Mouse (Mus musculus) Patski (cell line): ENCODE results near the gene Rec114. TPM values are rescaled to one million over a fixed set of nuclear protein-coding genes. Genes with fewer than 3 reads are reported as not detected.

Experiments used
- ATAC-seq: fragments of 100-300 bp; one replicate; pipeline ENCODE4 v1.8.0; 2021
- CTCF ChIA-PET: fragments of 350-600 bp; sonication (Branson Sonifier 250); formaldehyde crosslinking; loops from one replicate; lab custom pipeline; 2022; ENCODE audit warnings: inconsistent platforms; lab: Charles Lee
- POLR2A ChIA-PET: fragments of 350-600 bp; sonication (Branson Sonifier 250); formaldehyde crosslinking; loops from one replicate; lab custom pipeline; 2022; ENCODE audit warnings: antibody characterized with exemption, inconsistent platforms; lab: Charles Lee
- DNase-seq: peaks from one replicate; pipeline ENCODE4 v3.0.0-alpha.2; 2011; ENCODE audit warnings: low read depth, low spot score
- H3K27me3 ChIP-seq: fragments of 371-371 bp; one replicate; pipeline ENCODE4 v1.5.1; 2021
- CTCF ChIP-seq: fragments of 100-300 bp; IDR thresholded peaks from one replicate; pipeline ENCODE4 v1.5.1; 2021
- in situ Hi-C: fragments of 300-500 bp; cut with MboI; formaldehyde crosslinking; loops from 3 replicates; pipeline ENCODE4 v1.11.1; 2018; ENCODE audit warnings: low pct_unique_long_range_greater_than_20kb, mixed read lengths
- polyA plus RNA-seq: library from polyadenylated mRNA; unstranded; gene quantifications from one replicate; pipeline ENCODE4 v1.2.3, GENCODE M21; 2021

Rec114 gene
- polyA plus RNA-seq, 1 experiment from 2014 or later: 0.36 TPM

DNA sequence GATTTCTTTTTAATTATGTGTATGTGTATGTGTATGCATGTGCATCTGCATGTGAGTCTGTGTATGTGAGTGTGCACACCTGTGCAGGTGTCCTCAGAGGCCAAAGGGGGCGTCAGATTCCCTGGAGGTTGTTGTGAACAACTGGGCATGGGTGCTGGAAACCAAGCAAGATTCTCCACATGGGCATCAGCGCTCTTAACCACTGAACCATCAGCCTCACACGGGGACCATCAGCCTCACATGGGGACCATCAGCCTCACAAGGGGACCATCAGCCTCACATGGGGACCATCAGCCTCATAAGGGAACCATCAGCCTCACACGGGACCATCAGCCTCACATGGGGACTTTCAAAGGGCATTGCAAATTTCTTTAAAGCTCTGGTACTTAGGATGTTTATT is 53.1 kb downstream of the Rec114 start:
- POLR2A ChIA-PET: no interaction called here
- H3K27me3 ChIP-seq: no peaks in the 10 kb centered on the region
- DNase-seq (no peak), ATAC-seq (no peak)
- in situ Hi-C loops: loop anchor here (10.0 kb wide), 1 partner anchor 1376 kb away; no protein-coding TSS in a partner anchor
- CTCF ChIA-PET: interaction anchor here (1.1 kb wide), 1 partner anchor 17 kb away, joined by 3 read pairs; no protein-coding TSS in a partner anchor
- no peak for TF ChIP-seq CTCF

- no peak for DNase-seq
- ChIA-PET CTCF (no interaction called here), POLR2A (no interaction called here)
- TF ChIP-seq CTCF: no peak
- no peaks in the 10 kb centered on the region for H3K27me3 ChIP-seq
- no peak for ATAC-seq
- in situ Hi-C loops: no loop called here
Observed at GRCm38 (mm10) chr9:58688076-58688475, 55.7 kb downstream of the Rec114 start.

- in situ Hi-C loops: no loop called here
- DNase-seq (no peak), ATAC-seq (no peak)
- ChIA-PET CTCF (interaction anchor here (0.9 kb wide), 1 partner anchor 25 kb away, joined by 3 read pairs; no protein-coding TSS in a partner anchor), POLR2A (no interaction called here)
- TF ChIP-seq CTCF: no peak
- H3K27me3 ChIP-seq: no peaks in the 10 kb centered on the region
Observed at GRCm38 (mm10) chr9:58685290-58685689, 58.5 kb downstream of the Rec114 start.

GRCm38 (mm10) chr9:58683372-58683771 is 60.4 kb downstream of the Rec114 start:
- TF ChIP-seq CTCF: no peak
- POLR2A ChIA-PET: no interaction called here
- H3K27me3 ChIP-seq: no peaks in the 10 kb centered on the region
- ATAC-seq (no peak), DNase-seq (no peak)
- CTCF ChIA-PET: no interaction called here
- in situ Hi-C loops: no loop called here

- no peak for DNase-seq
- H3K27me3 ChIP-seq: no peaks in the 10 kb centered on the region
- ChIA-PET POLR2A (no interaction called here), CTCF (no interaction called here)
- TF ChIP-seq CTCF: no peak
- no peak for ATAC-seq
- in situ Hi-C loops: no loop called here
Observed at GRCm38 (mm10) chr9:58682106-58682505, 61.7 kb downstream of the Rec114 start.

DNA sequence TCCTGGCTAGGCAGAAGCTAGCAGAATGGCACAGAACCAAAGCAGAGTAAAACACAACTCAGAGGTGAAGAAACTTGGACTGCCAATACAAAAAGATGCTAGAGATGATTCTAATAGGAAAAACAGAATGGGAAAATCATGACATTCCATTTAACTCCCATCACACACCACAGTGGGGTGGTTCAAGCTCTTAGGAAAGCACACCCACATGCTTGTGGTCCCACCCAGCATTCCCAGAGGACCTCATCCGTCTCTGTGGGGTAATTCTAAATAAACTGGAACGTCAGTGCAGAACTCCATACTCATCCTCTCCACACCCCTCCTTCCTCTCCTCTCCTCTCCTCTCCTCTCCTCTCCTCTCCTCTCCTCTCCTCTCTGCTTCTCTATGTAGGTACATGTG is 62.4 kb downstream of the Rec114 start:
- no peak for TF ChIP-seq CTCF
- in situ Hi-C loops: no loop called here
- POLR2A ChIA-PET: no interaction called here
- DNase-seq: no peak
- no peaks in the 10 kb centered on the region for H3K27me3 ChIP-seq
- ATAC-seq: no peak
- CTCF ChIA-PET: no interaction called here

GRCm38 (mm10) chr9:58675371-58675770 is 68.4 kb downstream of the Rec114 start:
- ATAC-seq: no peak
- POLR2A ChIA-PET: no interaction called here
- CTCF ChIA-PET: interaction anchor here (1.5 kb wide), 1 partner anchor 14 kb away, joined by 4 read pairs; no protein-coding TSS in a partner anchor
- DNase-seq: no peak
- no peaks in the 10 kb centered on the region for H3K27me3 ChIP-seq
- in situ Hi-C loops: no loop called here
- TF ChIP-seq CTCF: no peak

DNA sequence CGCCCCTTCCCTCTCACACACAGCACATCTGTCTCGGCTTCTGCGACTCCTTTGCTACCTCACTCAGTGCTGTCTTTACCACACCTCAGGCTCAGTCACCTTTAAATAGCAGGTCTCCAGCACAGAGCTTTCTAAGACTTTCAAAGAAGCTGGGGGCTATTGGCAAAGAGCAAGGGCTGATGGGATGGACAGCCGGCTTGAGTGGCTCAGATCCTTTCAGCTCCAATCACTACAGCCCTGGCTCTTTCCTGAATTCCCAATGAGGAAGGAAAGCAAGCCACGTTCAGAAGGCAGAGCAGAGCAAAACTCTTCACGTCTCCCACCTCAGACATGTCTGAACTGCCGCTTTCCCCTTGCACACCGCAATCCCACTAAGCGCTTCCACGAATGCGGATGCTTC is 69.0 kb downstream of the Rec114 start:
- no peak for DNase-seq
- CTCF ChIA-PET: interaction anchor here (0.9 to 1.6 kb wide), 3 partner anchors 13 to 96 kb away, joined by 3 to 4 read pairs (median 4); no protein-coding TSS in a partner anchor
- TF ChIP-seq CTCF: no peak
- in situ Hi-C loops: no loop called here
- ATAC-seq: no peak
- H3K27me3 ChIP-seq: no peaks in the 10 kb centered on the region
- POLR2A ChIA-PET: no interaction called here

DNA sequence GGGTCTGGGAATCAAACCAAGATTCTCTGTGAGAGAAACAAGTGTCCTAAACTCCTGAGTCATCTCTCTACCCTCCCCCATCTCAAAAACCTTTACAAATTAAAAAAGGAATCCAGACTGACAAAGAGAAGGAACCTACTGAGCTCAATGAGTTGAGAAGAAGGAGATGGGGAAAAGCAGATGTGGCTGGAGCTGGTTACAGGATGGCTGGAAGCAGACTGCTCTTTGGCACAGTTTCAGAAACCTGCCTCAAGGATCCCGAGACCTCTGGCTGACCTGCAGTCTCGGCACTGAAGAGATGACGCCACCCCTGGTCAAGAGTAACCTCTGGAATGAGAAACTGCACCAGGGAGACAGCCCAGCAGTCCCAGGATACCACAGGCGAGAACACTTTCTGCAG is 71.3 kb downstream of the Rec114 start:
- ChIA-PET POLR2A (no interaction called here), CTCF (interaction anchor here (1.2 kb wide), 1 partner anchor 17 kb away, joined by 3 read pairs; no protein-coding TSS in a partner anchor)
- DNase-seq (no peak), ATAC-seq (no peak)
- no peak for TF ChIP-seq CTCF
- no peaks in the 10 kb centered on the region for H3K27me3 ChIP-seq
- in situ Hi-C loops: no loop called here

DNA sequence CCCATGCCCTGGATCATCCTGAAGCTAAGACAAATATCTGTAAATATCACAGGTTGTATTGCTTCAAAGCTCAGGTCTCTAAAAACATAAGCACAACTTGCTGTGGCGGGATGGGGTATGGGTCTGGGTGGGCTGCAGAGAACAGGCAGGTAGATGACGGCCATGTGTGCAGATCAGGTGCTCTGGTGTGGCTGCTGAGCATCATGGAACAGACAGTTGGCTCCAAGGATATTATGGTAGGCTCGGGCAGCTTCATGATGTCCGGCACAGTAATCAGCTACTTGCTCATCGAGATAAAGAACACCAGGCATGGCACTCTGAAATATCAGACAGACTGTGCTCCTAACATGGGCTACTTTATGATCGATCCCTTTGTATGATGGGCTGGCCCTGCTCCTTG is 73.9 kb downstream of the Rec114 start:
- no peak for TF ChIP-seq CTCF
- ChIA-PET POLR2A (interaction anchor here (0.5 kb wide), 1 partner anchor 56 kb away, joined by 3 read pairs; no protein-coding TSS in a partner anchor), CTCF (interaction anchor here (1.0 kb wide), 1 partner anchor 8 kb away, joined by 4 read pairs; no protein-coding TSS in a partner anchor)
- DNase-seq: no peak
- in situ Hi-C loops: no loop called here
- no peak for ATAC-seq
- no peaks in the 10 kb centered on the region for H3K27me3 ChIP-seq

GRCm38 (mm10) chr9:58669071-58669470 is 74.7 kb downstream of the Rec114 start:
- in situ Hi-C loops: no loop called here
- DNase-seq (no peak), ATAC-seq (no peak)
- no peaks in the 10 kb centered on the region for H3K27me3 ChIP-seq
- TF ChIP-seq CTCF: no peak
- ChIA-PET CTCF (interaction anchor here (1.0 kb wide), 1 partner anchor 13 kb away, joined by 5 read pairs; no protein-coding TSS in a partner anchor), POLR2A (interaction anchor here (2.1 kb wide), 1 partner anchor 10 kb away, joined by 4 read pairs; no protein-coding TSS in a partner anchor)
